Mouse (Mus musculus) cortical plate, adult 2 months (tissue): ENCODE data around the gene Fam129b.

Experiments
- CTCF ChIP-seq: fragments of 200-500 bp; IDR thresholded peaks from 2 replicates; pipeline ENCODE4 v1.5.1; 2011; ENCODE audit warnings: mild to moderate bottlenecking, control low read depth, low read length; ENCODE audit not compliant: insufficient read depth; ENCODE audit errors: extremely low read depth
- POLR2A ChIP-seq: fragments of 200-500 bp; IDR thresholded peaks from 2 replicates; pipeline ENCODE4 v1.6.1; 2011; ENCODE audit warnings: mild to moderate bottlenecking, low read length, control low read depth; ENCODE audit not compliant: insufficient read depth; ENCODE audit errors: extremely low read depth

DNA sequence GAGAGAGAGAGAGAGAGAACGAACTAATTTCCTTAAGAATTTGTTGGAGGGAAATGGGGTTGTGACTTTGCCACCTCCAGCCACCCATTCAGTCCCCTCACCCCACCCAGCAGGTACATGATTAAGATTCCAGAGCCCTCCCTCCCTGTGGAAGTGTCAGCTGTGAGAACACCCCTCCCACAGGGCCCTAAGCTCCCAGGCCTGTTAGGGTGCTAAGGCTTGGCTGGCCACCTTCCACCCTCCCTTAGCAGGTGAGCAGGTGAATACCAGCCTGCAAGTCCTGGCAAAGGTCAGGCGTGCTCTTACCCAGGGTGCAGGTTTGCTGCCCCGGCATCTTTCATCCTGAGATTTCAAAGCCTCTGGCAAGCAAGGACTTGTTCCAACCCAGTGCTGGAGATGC, 2.5 kb downstream of the Fam129b start:
- TF ChIP-seq POLR2A (no peak), CTCF (no peak)
